In the genomic region with DNA sequence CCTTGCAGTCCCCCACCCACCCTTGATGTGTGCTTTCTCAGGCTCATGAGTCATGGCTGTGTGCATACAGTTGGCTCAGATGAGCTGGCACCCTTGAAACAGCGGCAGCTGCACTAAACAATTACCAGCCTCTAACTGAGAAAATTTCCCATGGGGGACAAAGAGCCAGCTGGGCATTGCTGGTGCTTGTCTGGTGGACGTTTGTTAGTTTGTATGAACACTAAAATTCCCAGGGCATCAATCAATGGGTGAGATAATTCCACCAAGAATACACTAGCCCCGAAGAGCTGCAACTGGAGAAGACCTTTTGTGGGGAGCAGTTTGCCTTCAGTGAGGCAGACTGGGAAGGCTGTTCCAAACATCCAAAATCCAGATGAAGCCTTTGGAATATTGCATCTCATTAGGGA, we compare ENCODE assay signal across 8 mouse cellular contexts.
DNase-seq lines count a peak whose midpoint lies in the region; ATAC-seq lines count a peak whose summit lies in the region.
"Had no signal": no experiment of that assay in that cellular context is flagged by ENCODE, and none has a peak within 500 bp of the region (broad histone marks: within the 10 kb centered on the region; RNA-seq: fewer than 3 reads in every experiment).

No protein-coding gene starts in this region.

- peak; percentile 67 for DNase-seq in hindbrain, embryonic 14.5 days (ENCODE audit: low spot score)
- DNase-seq in mesoderm, embryonic 11.5 days (ENCODE audit: low read depth, low spot score), result peak; percentile 42
- peak; percentile 71 for DNase-seq in right cerebral cortex, postnatal 25 days
- DNase-seq in adrenal gland, adult 2 months, result no peak
- no peak for DNase-seq in thymus, adult 18-20 months

- H3K9ac ChIP-seq in forebrain, embryonic 13.5 days, result no peak overlapping the region
- no peak overlapping the region for H3K9ac ChIP-seq in hindbrain, embryonic 14.5 days
- H3K9ac ChIP-seq: liver, embryonic 15.5 days had no signal

- H3K4me3 ChIP-seq in forebrain, embryonic 13.5 days, result no peak overlapping the region
- no peak overlapping the region for H3K4me3 ChIP-seq in hindbrain, embryonic 14.5 days (replicated peaks; ENCODE audit: low read length)
- H3K4me3 ChIP-seq: liver, embryonic 15.5 days had no signal

- peak overlapping the region; percentile 87 for H3K27ac ChIP-seq in forebrain, embryonic 13.5 days
- peak overlapping the region; percentile 57; the same call in 1 of the 2 replicates for H3K27ac ChIP-seq in hindbrain, embryonic 14.5 days
- H3K27ac ChIP-seq: liver, embryonic 15.5 days had no signal

- H3K4me1 ChIP-seq in forebrain, embryonic 13.5 days, result peaks cover 18% of the 10 kb centered on the region
- H3K4me1 ChIP-seq in hindbrain, embryonic 14.5 days (replicated peaks; ENCODE audit: control insufficient read depth, insufficient read depth, low read length), result no peaks in the 10 kb centered on the region; the same call in 1 of the 2 replicates
- H3K4me1 ChIP-seq: liver, embryonic 15.5 days had no signal

- H3K4me2 ChIP-seq in forebrain, embryonic 13.5 days, result peak overlapping the region; percentile 30; the same call in 1 of the 2 replicates
- H3K4me2 ChIP-seq in hindbrain, embryonic 14.5 days (replicated peaks), result no peak overlapping the region
- H3K4me2 ChIP-seq: liver, embryonic 15.5 days had no signal

- no peaks in the 10 kb centered on the region for H3K27me3 ChIP-seq in forebrain, embryonic 13.5 days
- no peaks in the 10 kb centered on the region for H3K27me3 ChIP-seq in hindbrain, embryonic 14.5 days (ENCODE audit: control insufficient read depth, insufficient read depth, low read length)
- H3K27me3 ChIP-seq: liver, embryonic 15.5 days had no signal

- no peaks in the 10 kb centered on the region for H3K9me3 ChIP-seq in forebrain, embryonic 13.5 days (replicated peaks)
- H3K9me3 ChIP-seq in hindbrain, embryonic 14.5 days (ENCODE audit: control insufficient read depth, low read length), result no peaks in the 10 kb centered on the region
- H3K9me3 ChIP-seq: liver, embryonic 15.5 days had no signal

- H3K36me3 ChIP-seq in forebrain, embryonic 13.5 days (ENCODE audit: poor library complexity, severe bottlenecking), result peaks cover 6% of the 10 kb centered on the region; the same call in 1 of the 2 replicates
- H3K36me3 ChIP-seq in hindbrain, embryonic 14.5 days (replicated peaks; ENCODE audit: control insufficient read depth, insufficient read depth), result no peaks in the 10 kb centered on the region
- H3K36me3 ChIP-seq: liver, embryonic 15.5 days had no signal

- 5% methylated on average over 3 of the region's 3 CpGs for WGBS in forebrain, embryonic 13.5 days
- 12% methylated on average over 3 of the region's 3 CpGs for WGBS in hindbrain, embryonic 14.5 days

- ATAC-seq in forebrain, embryonic 13.5 days, result peak; percentile 98
- ATAC-seq in hindbrain, embryonic 14.5 days (ENCODE audit: low FRiP score), result peak; percentile 90
- ATAC-seq in megakaryocyte progenitor cell, adult 5-6 weeks (replicated peaks; ENCODE audit: poor library complexity), result no peak

Comparison
In these comparisons a context has a peak if more than half of its experiments do, and no peak if none do; other contexts are left out.
1. DNase-seq: peak in hindbrain, embryonic 14.5 days (single experiment), mesoderm, embryonic 11.5 days (single experiment) and right cerebral cortex, postnatal 25 days (single experiment); none in adrenal gland, adult 2 months (single experiment) and thymus, adult 18-20 months (0 of 2).